Mouse (Mus musculus): ENCODE measurements around the gene Il19. TPM values are rescaled to one million over a fixed set of nuclear protein-coding genes. Genes with fewer than 3 reads are reported as not detected.

The Il19 gene
- not detected in 2 replicates for polyA plus RNA-seq (2012; ENCODE audit: insufficient read depth, insufficient read length, low replicate concordance, missing spikeins)

DNA sequence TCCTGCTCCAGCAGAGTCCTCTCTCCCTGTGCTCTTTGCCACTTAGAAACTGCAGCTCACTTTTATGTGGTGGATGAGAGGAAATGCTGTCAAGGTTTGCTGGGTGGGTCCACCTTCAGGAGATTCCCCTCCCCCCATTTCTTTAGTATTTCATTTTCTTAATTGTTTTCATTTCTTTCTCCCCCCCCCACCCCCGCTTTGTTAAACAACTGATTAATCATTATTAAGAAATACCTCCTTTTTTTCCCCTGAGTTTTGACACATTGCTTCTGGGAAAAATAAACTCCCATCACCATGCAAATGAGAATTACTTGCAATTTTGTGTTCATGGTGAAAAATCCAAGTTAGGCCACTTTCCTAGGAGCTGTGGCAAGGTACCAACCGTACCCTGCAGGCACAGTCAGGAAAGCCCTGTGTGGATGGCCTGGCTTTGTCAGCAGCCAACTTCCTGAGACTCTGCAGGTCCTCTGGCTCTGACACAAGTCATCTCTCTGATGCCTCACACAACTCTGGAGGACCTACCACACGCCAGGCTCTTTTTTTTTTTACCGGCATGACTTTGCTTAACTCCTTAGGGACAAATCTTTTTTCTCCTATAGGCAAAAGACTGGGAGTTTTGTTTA is at the start of gene Il19:
Gene Il19, minus strand, starts transcription at position 51 of the 623 bp plus-strand sequence.
- 64% methylated on average over 4 of the region's 4 CpGs for WGBS
- Histone ChIP-seq H3K4me1 (ENCODE audit: control insufficient read depth, insufficient read depth, low read length) (no peaks in the 10 kb centered on the region), H3K4me3 (ENCODE audit: insufficient read depth, low read depth, low read length) (no peak within 1 kb of the TSS), H3K27ac (ENCODE audit: insufficient read depth, low read depth, low read length) (no peak within 1 kb of the TSS)
- TF ChIP-seq POLR2A (IDR thresholded peaks at IDR 0.05; ENCODE audit: insufficient read depth, low read depth, low read length) (no peak), CTCF (IDR thresholded peaks at IDR 0.05; ENCODE audit: insufficient read depth, low read depth, low read length) (no peak)

DNA sequence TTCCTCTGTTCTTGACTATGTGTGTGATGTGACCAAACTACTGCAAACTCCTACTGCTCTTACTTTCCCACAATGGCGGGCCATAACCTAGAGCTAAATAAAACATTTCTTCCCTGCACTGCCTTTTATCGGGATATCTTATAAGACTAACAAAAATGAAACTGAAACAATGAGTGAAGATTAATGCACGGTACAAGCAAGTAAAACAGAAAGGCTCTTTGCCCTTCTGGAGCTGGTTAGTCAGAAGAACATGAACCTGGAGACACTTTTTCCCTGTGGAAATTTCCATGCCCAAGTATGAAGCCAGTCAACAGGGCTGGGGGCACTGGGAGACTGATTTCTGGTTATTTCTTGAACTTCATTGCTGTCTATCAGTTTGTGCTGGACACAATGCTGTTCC is 49.4 kb upstream of the Il19 start:
- H3K4me3 ChIP-seq (ENCODE audit: insufficient read depth, low read depth, low read length), result no peak overlapping the region
- WGBS, result 95% methylated on average over 3 of the region's 3 CpGs
- H3K27ac ChIP-seq (ENCODE audit: insufficient read depth, low read depth, low read length), result no peak overlapping the region
- no peak for TF ChIP-seq CTCF (IDR thresholded peaks at IDR 0.05; ENCODE audit: insufficient read depth, low read depth, low read length)
- no peak for TF ChIP-seq POLR2A (IDR thresholded peaks at IDR 0.05; ENCODE audit: insufficient read depth, low read depth, low read length)
- no peaks in the 10 kb centered on the region for H3K4me1 ChIP-seq (ENCODE audit: control insufficient read depth, insufficient read depth, low read length)

DNA sequence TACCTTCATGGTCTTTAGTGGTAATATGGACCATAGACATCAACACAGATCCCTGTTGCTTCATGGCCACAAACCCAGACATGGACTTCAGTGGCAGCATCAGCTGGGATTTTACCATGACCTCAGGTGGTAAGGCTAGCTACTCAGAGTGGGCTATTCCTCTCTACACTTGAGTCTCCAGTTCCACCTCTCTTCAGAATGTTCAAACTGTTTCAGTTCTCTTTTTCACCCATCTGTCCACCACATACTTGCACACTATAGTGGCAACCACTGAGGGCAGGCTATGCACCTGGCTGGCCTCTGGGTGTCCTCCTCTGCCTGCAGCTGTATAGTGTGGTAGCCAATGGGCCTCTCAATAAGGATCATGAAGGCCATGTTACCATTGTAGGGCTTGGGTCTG is 47.5 kb upstream of the Il19 start:
- no peaks in the 10 kb centered on the region for H3K4me1 ChIP-seq (ENCODE audit: control insufficient read depth, insufficient read depth, low read length)
- TF ChIP-seq POLR2A (IDR thresholded peaks at IDR 0.05; ENCODE audit: insufficient read depth, low read depth, low read length) (no peak), CTCF (IDR thresholded peaks at IDR 0.05; ENCODE audit: insufficient read depth, low read depth, low read length) (no peak)
- H3K27ac ChIP-seq (ENCODE audit: insufficient read depth, low read depth, low read length), result no peak overlapping the region
- H3K4me3 ChIP-seq (ENCODE audit: insufficient read depth, low read depth, low read length), result no peak overlapping the region

DNA sequence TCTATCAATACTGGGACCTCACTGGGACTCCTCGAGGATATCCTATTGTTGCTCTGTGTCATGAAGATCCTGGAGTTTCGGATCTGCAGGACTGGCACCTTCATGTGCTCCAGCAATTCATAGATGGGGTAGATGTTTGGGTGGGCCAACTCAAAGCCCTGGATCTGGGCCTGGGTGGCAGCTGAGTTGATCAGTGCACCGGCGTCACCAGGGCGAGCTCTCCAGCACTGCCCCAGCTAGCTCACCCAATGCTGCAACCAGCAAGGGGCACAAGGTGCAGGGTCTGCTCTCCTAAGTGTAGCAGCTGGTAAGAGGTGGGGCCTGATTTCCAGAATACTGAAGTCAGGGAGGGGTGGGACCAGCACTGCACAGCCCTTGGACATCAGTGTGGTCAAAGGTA is 47.1 kb upstream of the Il19 start:
- TF ChIP-seq CTCF (IDR thresholded peaks at IDR 0.05; ENCODE audit: insufficient read depth, low read depth, low read length), result no peak
- TF ChIP-seq POLR2A (IDR thresholded peaks at IDR 0.05; ENCODE audit: insufficient read depth, low read depth, low read length), result no peak
- Histone ChIP-seq H3K4me1 (ENCODE audit: control insufficient read depth, insufficient read depth, low read length) (no peaks in the 10 kb centered on the region), H3K27ac (ENCODE audit: insufficient read depth, low read depth, low read length) (no peak overlapping the region), H3K4me3 (ENCODE audit: insufficient read depth, low read depth, low read length) (no peak overlapping the region)
- 89% methylated on average over 5 of the region's 5 CpGs for WGBS

DNA sequence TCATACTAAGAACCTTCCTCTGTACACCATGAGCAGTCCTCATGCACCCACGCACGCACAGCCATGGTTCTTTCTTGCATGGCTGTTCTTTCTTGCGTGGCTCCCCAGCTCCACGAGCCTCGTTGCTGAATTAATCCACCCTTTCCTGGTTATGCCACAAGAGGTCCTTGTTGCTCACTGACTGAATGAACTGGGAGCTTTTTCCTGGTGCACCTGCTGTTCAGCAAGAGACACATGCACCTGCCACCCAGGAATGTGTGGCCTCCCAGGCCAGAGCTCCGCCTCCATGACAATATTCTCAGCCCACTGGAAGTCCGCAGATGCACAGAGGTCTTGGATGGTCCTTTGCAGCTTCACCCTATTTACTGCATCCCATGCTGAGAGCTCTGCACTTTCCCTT is 44.5 kb upstream of the Il19 start:
- no peak overlapping the region for H3K4me3 ChIP-seq (ENCODE audit: insufficient read depth, low read depth, low read length)
- H3K4me1 ChIP-seq (ENCODE audit: control insufficient read depth, insufficient read depth, low read length), result no peaks in the 10 kb centered on the region
- WGBS, result 59% methylated on average over 7 of the region's 7 CpGs
- TF ChIP-seq CTCF (IDR thresholded peaks at IDR 0.05; ENCODE audit: insufficient read depth, low read depth, low read length) (no peak), POLR2A (IDR thresholded peaks at IDR 0.05; ENCODE audit: insufficient read depth, low read depth, low read length) (no peak)
- H3K27ac ChIP-seq (ENCODE audit: insufficient read depth, low read depth, low read length), result no peak overlapping the region

DNA sequence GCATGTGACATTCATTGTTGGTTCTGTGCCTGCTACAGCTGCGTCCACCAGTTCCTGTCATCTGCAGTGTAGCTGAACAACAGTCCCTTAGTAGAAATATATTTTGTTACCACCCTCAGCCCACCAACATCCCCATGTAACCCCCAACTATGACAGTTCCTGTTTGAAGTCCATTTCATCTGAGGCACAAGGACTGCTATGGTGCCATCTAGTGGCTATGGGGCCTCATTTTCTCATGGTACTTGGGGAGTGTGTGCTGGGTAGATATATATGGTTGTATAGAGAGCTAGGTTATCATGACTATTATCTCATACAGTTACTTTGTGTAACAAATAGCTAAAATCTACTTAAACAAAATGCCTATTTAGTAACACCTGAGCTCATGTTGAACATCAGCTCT is 39.5 kb upstream of the Il19 start:
- Histone ChIP-seq H3K27ac (ENCODE audit: insufficient read depth, low read depth, low read length) (no peak overlapping the region), H3K4me1 (ENCODE audit: control insufficient read depth, insufficient read depth, low read length) (no peaks in the 10 kb centered on the region), H3K4me3 (ENCODE audit: insufficient read depth, low read depth, low read length) (no peak overlapping the region)
- 67% methylated on average over 1 of the region's 1 CpGs for whole genome bisulfite sequencing
- TF ChIP-seq POLR2A (IDR thresholded peaks at IDR 0.05; ENCODE audit: insufficient read depth, low read depth, low read length), result no peak
- no peak for TF ChIP-seq CTCF (IDR thresholded peaks at IDR 0.05; ENCODE audit: insufficient read depth, low read depth, low read length)

DNA sequence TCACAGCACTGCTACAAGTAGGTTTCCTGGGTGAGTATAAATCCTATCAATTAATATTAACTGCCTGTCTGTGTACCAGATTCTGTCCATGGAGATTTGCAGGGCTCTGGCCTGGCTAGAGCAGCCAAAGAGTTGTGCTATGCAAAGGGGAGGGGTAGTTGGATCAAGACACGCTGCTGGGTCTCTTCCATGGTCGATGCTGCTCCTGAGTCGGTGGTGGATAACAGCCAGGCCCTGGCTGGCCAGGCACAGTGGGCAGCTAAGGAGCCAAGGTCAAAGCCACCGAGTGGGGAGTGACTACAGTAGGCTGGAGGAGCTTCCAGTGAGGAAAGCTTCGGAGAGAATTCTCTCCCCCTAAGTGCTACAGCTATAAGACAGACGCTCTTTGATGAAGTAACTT is 24.0 kb upstream of the Il19 start:
- WGBS, result 47% methylated on average over 6 of the region's 6 CpGs
- H3K4me1 ChIP-seq (ENCODE audit: control insufficient read depth, insufficient read depth, low read length), result no peaks in the 10 kb centered on the region
- no peak for TF ChIP-seq POLR2A (IDR thresholded peaks at IDR 0.05; ENCODE audit: insufficient read depth, low read depth, low read length)
- TF ChIP-seq CTCF (IDR thresholded peaks at IDR 0.05; ENCODE audit: insufficient read depth, low read depth, low read length), result no peak
- no peak overlapping the region for H3K4me3 ChIP-seq (ENCODE audit: insufficient read depth, low read depth, low read length)
- no peak overlapping the region for H3K27ac ChIP-seq (ENCODE audit: insufficient read depth, low read depth, low read length)

DNA sequence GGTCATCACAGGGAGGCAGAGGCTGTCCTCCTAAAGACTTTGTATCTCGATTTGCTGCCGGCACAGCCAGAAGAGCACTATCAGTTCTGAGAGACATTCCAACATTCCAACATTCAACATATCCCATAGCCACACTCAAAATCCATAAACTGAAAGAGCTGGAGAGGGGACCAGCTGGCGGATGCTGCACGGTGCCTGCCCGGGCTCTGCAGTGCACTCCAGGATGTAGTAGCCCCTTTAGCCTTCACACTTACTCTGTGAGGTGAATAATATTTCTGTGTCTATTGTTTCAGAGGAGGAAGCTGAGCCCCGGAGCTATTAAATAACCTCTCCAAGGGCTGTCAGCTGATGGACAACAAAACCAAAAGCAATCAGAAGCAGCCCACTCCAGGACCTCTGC is 7.0 kb upstream of the Il19 start:
- H3K27ac ChIP-seq (ENCODE audit: insufficient read depth, low read depth, low read length), result no peak overlapping the region
- H3K4me3 ChIP-seq (ENCODE audit: insufficient read depth, low read depth, low read length), result no peak overlapping the region
- no peaks in the 10 kb centered on the region for H3K4me1 ChIP-seq (ENCODE audit: control insufficient read depth, insufficient read depth, low read length)
- 76% methylated on average over 6 of the region's 6 CpGs for WGBS
- TF ChIP-seq POLR2A (IDR thresholded peaks at IDR 0.05; ENCODE audit: insufficient read depth, low read depth, low read length), result no peak
- TF ChIP-seq CTCF (IDR thresholded peaks at IDR 0.05; ENCODE audit: insufficient read depth, low read depth, low read length), result no peak

DNA sequence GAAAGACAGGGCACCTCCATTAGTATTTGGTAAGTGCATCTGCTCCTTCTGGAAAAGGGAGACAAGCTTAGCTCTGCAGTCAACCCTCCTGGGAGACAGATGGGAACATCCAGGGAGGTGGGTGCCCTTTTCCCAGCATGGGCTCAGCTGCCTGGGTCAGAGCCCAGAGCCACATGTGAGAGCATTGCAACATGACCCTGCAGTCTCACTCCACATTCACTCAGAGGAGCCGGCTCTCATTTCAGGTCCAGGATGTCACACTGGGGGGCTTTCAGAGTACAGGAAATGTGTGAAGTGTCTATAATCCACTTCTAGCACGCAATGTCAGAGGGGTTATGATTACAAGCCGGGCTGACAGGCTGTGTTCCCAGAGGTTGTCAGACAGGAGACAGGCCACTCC is 1.9 kb upstream of the Il19 start:
- TF ChIP-seq POLR2A (IDR thresholded peaks at IDR 0.05; ENCODE audit: insufficient read depth, low read depth, low read length) (no peak), CTCF (IDR thresholded peaks at IDR 0.05; ENCODE audit: insufficient read depth, low read depth, low read length) (no peak)
- Histone ChIP-seq H3K27ac (ENCODE audit: insufficient read depth, low read depth, low read length) (no peak overlapping the region), H3K4me1 (ENCODE audit: control insufficient read depth, insufficient read depth, low read length) (no peaks in the 10 kb centered on the region), H3K4me3 (ENCODE audit: insufficient read depth, low read depth, low read length) (no peak overlapping the region)
- WGBS, result 68% methylated on average over 3 of the region's 3 CpGs

DNA sequence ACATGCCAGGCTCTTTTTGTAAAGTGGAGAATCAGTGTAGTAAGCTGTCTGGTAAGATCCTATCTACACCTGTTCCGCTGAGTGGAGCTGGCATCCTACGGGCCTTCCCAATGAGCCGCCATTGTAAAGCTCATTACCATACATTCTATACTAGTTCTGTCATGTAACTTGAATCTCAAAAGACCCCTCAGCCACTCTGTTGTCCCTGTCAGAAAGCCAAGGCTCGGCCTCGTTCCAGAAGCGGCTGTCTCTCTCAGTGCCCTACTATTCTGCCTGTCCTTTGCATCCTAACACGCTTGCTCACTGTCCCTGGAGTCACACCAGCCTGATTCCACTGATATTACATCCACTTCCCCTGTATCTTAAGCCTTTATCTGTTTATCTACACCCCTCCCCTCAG is 1.7 kb downstream of the Il19 start:
- no peak overlapping the region for H3K27ac ChIP-seq (ENCODE audit: insufficient read depth, low read depth, low read length)
- no peak for TF ChIP-seq POLR2A (IDR thresholded peaks at IDR 0.05; ENCODE audit: insufficient read depth, low read depth, low read length)
- no peak for TF ChIP-seq CTCF (IDR thresholded peaks at IDR 0.05; ENCODE audit: insufficient read depth, low read depth, low read length)
- H3K4me3 ChIP-seq (ENCODE audit: insufficient read depth, low read depth, low read length), result no peak overlapping the region
- H3K4me1 ChIP-seq (ENCODE audit: control insufficient read depth, insufficient read depth, low read length), result no peaks in the 10 kb centered on the region
- 68% methylated on average over 7 of the region's 7 CpGs for WGBS
